Mouse (Mus musculus) lung, adult 2 months (tissue): ENCODE data around the gene Bag6.

Experiments used
- CTCF ChIP-seq: fragments of 200-500 bp; IDR thresholded peaks from 2 replicates; pipeline ENCODE4 v1.5.1; 2011; ENCODE audit warnings: mild to moderate bottlenecking, low read length, control low read depth; ENCODE audit not compliant: insufficient read depth
- POLR2A ChIP-seq: fragments of 200-500 bp; IDR thresholded peaks from 2 replicates; pipeline ENCODE4 v1.6.1; 2011; ENCODE audit warnings: low read depth, mild to moderate bottlenecking, control low read depth, low read length, borderline replicate concordance; ENCODE audit errors: extremely low read depth

GRCm38 (mm10) chr17:35159638-35160037 lies 24.7 kb downstream of the Bag6 start:
- TF ChIP-seq POLR2A = no peak
- TF ChIP-seq CTCF = no peak
